ENCODE assay signal across 17 mouse cellular contexts in the genomic region with DNA sequence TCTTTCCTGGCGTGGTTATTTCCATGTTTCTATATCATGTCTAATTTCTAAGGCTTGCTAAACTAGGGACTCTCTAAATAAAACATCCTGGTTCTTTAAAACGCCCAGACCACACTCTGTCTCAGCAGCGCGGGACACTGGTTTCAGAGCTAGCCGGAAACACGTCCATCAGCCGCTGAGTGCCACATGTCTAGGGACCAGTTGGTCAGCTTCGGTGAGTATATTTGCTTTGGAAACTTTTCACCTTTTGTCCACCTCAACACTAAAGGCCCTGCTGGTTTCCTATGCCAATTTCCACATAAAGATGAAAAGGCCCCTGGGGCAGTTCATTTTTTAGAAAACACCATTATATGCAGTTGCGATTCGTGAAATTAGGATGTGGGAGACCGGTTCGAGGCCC.
"Had no signal": no experiment of that assay in that cellular context is flagged by ENCODE, and none has a peak within 500 bp of the region (broad histone marks: within the 10 kb centered on the region; RNA-seq: fewer than 3 reads in every experiment).

No protein-coding gene starts in this region.

- H3K9me3 ChIP-seq: intestine, embryonic 15.5 days; limb, embryonic 10.5 days; midbrain, embryonic 12.5 days; neural tube, embryonic 13.5 days had no signal

- H3K36me3 ChIP-seq: intestine, embryonic 15.5 days had no signal

- H3K27me3 ChIP-seq: intestine, embryonic 15.5 days; midbrain, embryonic 12.5 days; neural tube, embryonic 13.5 days had no signal

- DNase-seq: kidney, adult 8-10 months; kidney, postnatal 4 days; lung, adult 2 months; retina, postnatal 1 day; right cerebral cortex, postnatal 4 days; spleen, adult 18-20 months; thymus, adult 18-20 months; thymus, postnatal 14 days had no signal

- H3K27ac ChIP-seq: intestine, embryonic 15.5 days; kidney, postnatal 0 days; layer of hippocampus, adult 2 months; left cerebral cortex, adult 2 months; midbrain, embryonic 12.5 days; neural tube, embryonic 13.5 days had no signal

- H3K4me2 ChIP-seq: intestine, embryonic 15.5 days; midbrain, embryonic 12.5 days; neural tube, embryonic 13.5 days had no signal

- H3K4me1 ChIP-seq: midbrain, embryonic 12.5 days had no signal

- H3K9ac ChIP-seq: intestine, embryonic 15.5 days; midbrain, embryonic 12.5 days; neural tube, embryonic 13.5 days had no signal

- H3K4me3 ChIP-seq: intestine, embryonic 15.5 days; layer of hippocampus, adult 2 months; left cerebral cortex, adult 2 months; limb, embryonic 10.5 days; midbrain, embryonic 12.5 days; neural tube, embryonic 13.5 days had no signal

- ATAC-seq: intestine, embryonic 15.5 days; lung, postnatal 0 days; midbrain, embryonic 16.5 days had no signal
